Mouse (Mus musculus) G1E (cell line): ENCODE data around the gene Gm42791. TPM values are rescaled to one million over a fixed set of nuclear protein-coding genes. Genes with fewer than 3 reads are reported as not detected.

Experiments used
- ATAC-seq: 2 replicates; pipeline ENCODE4 v1.8.0; 2016; ENCODE audit warnings: mild to moderate bottlenecking; ENCODE audit not compliant: insufficient number of reproducible peaks, poor library complexity, low FRiP score, severe bottlenecking; ENCODE audit errors: extremely low read depth
- DNase-seq: peaks from one replicate; pipeline ENCODE4 v3.0.0; 2012; ENCODE audit warnings: low spot score
- H3K27me3 ChIP-seq: 2 replicates; pipeline ENCODE4 v1.6.1; 2012; ENCODE audit warnings: mild to moderate bottlenecking, low read length, inconsistent platforms; ENCODE audit not compliant: insufficient read depth
- H3K36me3 ChIP-seq: replicated peaks from 2 replicates; pipeline ENCODE3; 2012; ENCODE audit warnings: mild to moderate bottlenecking, inconsistent platforms
- H3K4me1 ChIP-seq: 2 replicates; pipeline ENCODE4 v1.6.1; 2012; ENCODE audit warnings: low read depth, low read length, inconsistent platforms, mixed read lengths; ENCODE audit not compliant: insufficient read depth
- H3K4me3 ChIP-seq: 2 replicates; pipeline ENCODE4 v1.5.1; 2012; ENCODE audit warnings: low read depth, mild to moderate bottlenecking, inconsistent platforms, low read length, moderate library complexity, mixed read lengths
- H3K9me3 ChIP-seq: replicated peaks from 2 replicates; pipeline ENCODE4 v1.6.1; 2012; ENCODE audit warnings: inconsistent platforms
- CTCF ChIP-seq: IDR thresholded peaks from 2 replicates; pipeline ENCODE4 v1.5.1; 2012; ENCODE audit warnings: low read depth, low read length, inconsistent platforms, mixed read lengths
- GATA1 ChIP-seq: IDR thresholded peaks from 2 replicates; pipeline ENCODE4 v1.6.1; 2012; ENCODE audit warnings: borderline replicate concordance, low read length, inconsistent platforms, mixed read lengths
- GATA2 ChIP-seq: IDR thresholded peaks from 2 replicates; pipeline ENCODE4 v1.6.1; 2012; ENCODE audit warnings: low read depth, low read length, inconsistent platforms, borderline replicate concordance
- POLR2AphosphoS5 ChIP-seq: IDR thresholded peaks from 2 replicates; pipeline ENCODE4 v1.6.1; 2012; ENCODE audit warnings: low read depth, low read length, inconsistent platforms; ENCODE audit not compliant: insufficient replicate concordance
- TAL1 ChIP-seq: conservative IDR thresholded peaks from 2 replicates; pipeline ENCODE4 v1.6.1; 2012; ENCODE audit warnings: low read depth, low read length, inconsistent platforms, mixed read lengths
- polyA plus RNA-seq: library from polyadenylated mRNA; stranded (reverse); fragments of >175 nt; gene quantifications from 2 replicates; pipeline ENCODE4 v1.2.3, GENCODE M21; 2012
- total RNA-seq, 2 experiments: library from RNA; stranded (forward) in 1 of 2; stranded (reverse) in 1 of 2; fragments of 200-1000 nt in 1 of 2; fragments of >200 nt in 1 of 2; fragmentation: Nextera tagmentation in 1 of 2; gene quantifications; 2 replicates each; pipeline ENCODE4 v1.2.3; 2014 to 2017

Gm42791 gene
- total and polyA plus RNA-seq, 3 experiments, result not detected

GRCm38 (mm10) chr5:149020059-149020680 is 25.2 kb upstream of the Gm42791 start:
- Histone ChIP-seq H3K9me3 (no peaks in the 10 kb centered on the region), H3K4me3 (no peak overlapping the region), H3K36me3 (no peaks in the 10 kb centered on the region), H3K27me3 (no peaks in the 10 kb centered on the region), H3K4me1 (no peaks in the 10 kb centered on the region)
- no peak for DNase-seq
- no peak for TF ChIP-seq GATA2
- no peak for TF ChIP-seq POLR2AphosphoS5
- no peak for TF ChIP-seq CTCF
- TF ChIP-seq TAL1, result no peak
- no peak for TF ChIP-seq GATA1
- ATAC-seq, result no peak

- Histone ChIP-seq H3K9me3 (no peaks in the 10 kb centered on the region), H3K27me3 (no peaks in the 10 kb centered on the region), H3K36me3 (no peaks in the 10 kb centered on the region), H3K4me1 (no peaks in the 10 kb centered on the region), H3K4me3 (no peak overlapping the region)
- ATAC-seq, result no peak
- TF ChIP-seq POLR2AphosphoS5 (no peak), TAL1 (no peak), GATA1 (no peak), CTCF (no peak), GATA2 (no peak)
- DNase-seq, result no peak
Observed at GRCm38 (mm10) chr5:149017666-149018415, 22.9 kb upstream of the Gm42791 start.

GRCm38 (mm10) chr5:149017181-149017580 is 22.2 kb upstream of the Gm42791 start:
- ATAC-seq, result no peak
- Histone ChIP-seq H3K27me3 (no peaks in the 10 kb centered on the region), H3K4me1 (no peaks in the 10 kb centered on the region), H3K36me3 (no peaks in the 10 kb centered on the region), H3K9me3 (0 out of 2 replicates have a peak, but pooled peaks cover 2% of the 10 kb centered on the region), H3K4me3 (no peak overlapping the region)
- DNase-seq, result no peak
- TF ChIP-seq GATA1 (no peak), CTCF (no peak), GATA2 (no peak), TAL1 (no peak), POLR2AphosphoS5 (no peak)

GRCm38 (mm10) chr5:149016261-149016660 is 21.3 kb upstream of the Gm42791 start:
- Histone ChIP-seq H3K4me3 (no peak overlapping the region), H3K9me3 (0 out of 2 replicates have a peak, but pooled peaks cover 3% of the 10 kb centered on the region), H3K4me1 (no peaks in the 10 kb centered on the region), H3K27me3 (no peaks in the 10 kb centered on the region), H3K36me3 (no peaks in the 10 kb centered on the region)
- DNase-seq (no peak), ATAC-seq (no peak)
- TF ChIP-seq GATA2, result no peak
- TF ChIP-seq TAL1, result no peak
- TF ChIP-seq GATA1, result no peak
- TF ChIP-seq POLR2AphosphoS5, result no peak
- no peak for TF ChIP-seq CTCF

GRCm38 (mm10) chr5:149015335-149016201 is 20.6 kb upstream of the Gm42791 start:
- no peak for DNase-seq
- H3K27me3 ChIP-seq, result no peaks in the 10 kb centered on the region
- no peaks in the 10 kb centered on the region for H3K36me3 ChIP-seq
- 0 out of 2 replicates have a peak, but pooled peaks cover 3% of the 10 kb centered on the region for H3K9me3 ChIP-seq
- no peaks in the 10 kb centered on the region for H3K4me1 ChIP-seq
- TF ChIP-seq TAL1, result no peak
- no peak for TF ChIP-seq GATA2
- no peak for TF ChIP-seq GATA1
- TF ChIP-seq POLR2AphosphoS5, result no peak
- TF ChIP-seq CTCF, result no peak
- no peak for ATAC-seq
- no peak overlapping the region for H3K4me3 ChIP-seq
